Mouse (Mus musculus): ENCODE results near the gene Capzb. TPM values are rescaled to one million over a fixed set of nuclear protein-coding genes. Genes with fewer than 3 reads are reported as not detected.

Gene Capzb
- polyA plus RNA-seq, 2 experiments, result 198 to 284 TPM

GRCm38 (mm10) chr4:139256708-139257107 lies 64.0 kb downstream of the Capzb start:
- 34% methylated on average over 8 of the region's 8 CpGs for WGBS
- no peak for DNase-seq (ENCODE audit: low spot score)
- peaks cover 79% of the 10 kb centered on the region for H3K4me1 ChIP-seq (ENCODE audit: control insufficient read depth, insufficient read depth, low read length)

GRCm38 (mm10) chr4:139258621-139259301 lies 66.1 kb downstream of the Capzb start:
- peaks cover 60% of the 10 kb centered on the region for H3K4me1 ChIP-seq (ENCODE audit: control insufficient read depth, insufficient read depth, low read length)
- H3K4me3 ChIP-seq (replicated peaks; ENCODE audit: low read length), result no peak overlapping the region
- no peaks in the 10 kb centered on the region for H3K27me3 ChIP-seq (ENCODE audit: control insufficient read depth, insufficient read depth, low read length)
- peaks cover 54% of the 10 kb centered on the region for H3K36me3 ChIP-seq (ENCODE audit: control insufficient read depth, insufficient read depth, low read length)
- H3K4me2 ChIP-seq (replicated peaks; ENCODE audit: low read depth, low read length, severe bottlenecking), result no peak overlapping the region
- H3K27ac ChIP-seq (replicated peaks; ENCODE audit: low read depth, low read length), result peak overlapping the region; percentile 94
- ATAC-seq (ENCODE audit: low FRiP score, low read depth) (no peak), DNase-seq (ENCODE audit: low spot score) (no peak)
- 49% methylated on average over 6 of the region's 6 CpGs for WGBS
- no peak for TF ChIP-seq POLR2A (IDR thresholded peaks at IDR 0.05; ENCODE audit: borderline replicate concordance, extremely low read depth, insufficient read depth, insufficient read length)
- peak overlapping the region; percentile 40; the same call in 1 of the 2 replicates for H3K9ac ChIP-seq (ENCODE audit: low read depth, low read length, severe bottlenecking)
- H3K9me3 ChIP-seq (ENCODE audit: control insufficient read depth, low read length), result no peaks in the 10 kb centered on the region

More at GRCm38 (mm10) chr4:139256708-139257107, 64.0 kb downstream of the Capzb start:
- no peak for TF ChIP-seq POLR2A (IDR thresholded peaks at IDR 0.05; ENCODE audit: borderline replicate concordance, extremely low read depth, insufficient read depth, insufficient read length)
- Histone ChIP-seq H3K4me3 (replicated peaks; ENCODE audit: low read length) (no peak overlapping the region), H3K9me3 (ENCODE audit: control insufficient read depth, low read length) (no peaks in the 10 kb centered on the region), H3K9ac (ENCODE audit: low read depth, low read length, severe bottlenecking) (no peak overlapping the region), H3K27ac (replicated peaks; ENCODE audit: low read depth, low read length) (peak overlapping the region; percentile 48; the same call in 1 of the 2 replicates), H3K36me3 (ENCODE audit: control insufficient read depth, insufficient read depth, low read length) (peaks cover 33% of the 10 kb centered on the region), H3K27me3 (ENCODE audit: control insufficient read depth, insufficient read depth, low read length) (no peaks in the 10 kb centered on the region), H3K4me2 (replicated peaks; ENCODE audit: low read depth, low read length, severe bottlenecking) (no peak overlapping the region)
- no peak for ATAC-seq (ENCODE audit: low FRiP score, low read depth)

- WGBS, result 27% methylated on average over 11 of the region's 11 CpGs
- no peaks in the 10 kb centered on the region for H3K27me3 ChIP-seq (ENCODE audit: control insufficient read depth, insufficient read depth, low read length)
- peak overlapping the region; percentile 40; the same call in 1 of the 2 replicates for H3K9ac ChIP-seq (ENCODE audit: low read depth, low read length, severe bottlenecking)
- DNase-seq (ENCODE audit: low spot score) (peak; percentile 84), ATAC-seq (ENCODE audit: low FRiP score, low read depth) (peak; percentile 80)
- H3K4me1 ChIP-seq (ENCODE audit: control insufficient read depth, insufficient read depth, low read length), result peaks cover 56% of the 10 kb centered on the region
- no peak for TF ChIP-seq POLR2A (IDR thresholded peaks at IDR 0.05; ENCODE audit: borderline replicate concordance, extremely low read depth, insufficient read depth, insufficient read length)
- H3K4me2 ChIP-seq (replicated peaks; ENCODE audit: low read depth, low read length, severe bottlenecking), result no peak overlapping the region
- H3K4me3 ChIP-seq (replicated peaks; ENCODE audit: low read length), result no peak overlapping the region
- H3K9me3 ChIP-seq (ENCODE audit: control insufficient read depth, low read length), result no peaks in the 10 kb centered on the region
- peaks cover 60% of the 10 kb centered on the region for H3K36me3 ChIP-seq (ENCODE audit: control insufficient read depth, insufficient read depth, low read length)
- H3K27ac ChIP-seq (replicated peaks; ENCODE audit: low read depth, low read length), result peak overlapping the region; percentile 94
Measured at GRCm38 (mm10) chr4:139259302-139259871, 66.7 kb downstream of the Capzb start.

GRCm38 (mm10) chr4:139262981-139263380 lies 70.3 kb downstream of the Capzb start:
- Histone ChIP-seq H3K9me3 (ENCODE audit: control insufficient read depth, low read length) (no peaks in the 10 kb centered on the region), H3K4me1 (ENCODE audit: control insufficient read depth, insufficient read depth, low read length) (peaks cover 55% of the 10 kb centered on the region), H3K36me3 (ENCODE audit: control insufficient read depth, insufficient read depth, low read length) (peaks cover 68% of the 10 kb centered on the region), H3K4me2 (replicated peaks; ENCODE audit: low read depth, low read length, severe bottlenecking) (no peak overlapping the region), H3K9ac (ENCODE audit: low read depth, low read length, severe bottlenecking) (no peak overlapping the region), H3K4me3 (replicated peaks; ENCODE audit: low read length) (no peak overlapping the region), H3K27me3 (ENCODE audit: control insufficient read depth, insufficient read depth, low read length) (no peaks in the 10 kb centered on the region), H3K27ac (replicated peaks; ENCODE audit: low read depth, low read length) (no peak overlapping the region)
- WGBS, result 89% methylated on average over 6 of the region's 6 CpGs
- ATAC-seq (ENCODE audit: low FRiP score, low read depth) (no peak), DNase-seq (ENCODE audit: low spot score) (no peak)
- no peak for TF ChIP-seq POLR2A (IDR thresholded peaks at IDR 0.05; ENCODE audit: borderline replicate concordance, extremely low read depth, insufficient read depth, insufficient read length)

- Histone ChIP-seq H3K4me3 (replicated peaks; ENCODE audit: low read length) (no peak overlapping the region), H3K36me3 (ENCODE audit: control insufficient read depth, insufficient read depth, low read length) (peaks cover 50% of the 10 kb centered on the region), H3K9ac (ENCODE audit: low read depth, low read length, severe bottlenecking) (no peak overlapping the region), H3K4me2 (replicated peaks; ENCODE audit: low read depth, low read length, severe bottlenecking) (no peak overlapping the region), H3K27me3 (ENCODE audit: control insufficient read depth, insufficient read depth, low read length) (no peaks in the 10 kb centered on the region), H3K4me1 (ENCODE audit: control insufficient read depth, insufficient read depth, low read length) (peaks cover 49% of the 10 kb centered on the region), H3K27ac (replicated peaks; ENCODE audit: low read depth, low read length) (peak overlapping the region; percentile 34), H3K9me3 (ENCODE audit: control insufficient read depth, low read length) (no peaks in the 10 kb centered on the region)
- no peak for ATAC-seq (ENCODE audit: low FRiP score, low read depth)
- WGBS, result 59% methylated on average over 13 of the region's 13 CpGs
- no peak for TF ChIP-seq POLR2A (IDR thresholded peaks at IDR 0.05; ENCODE audit: borderline replicate concordance, extremely low read depth, insufficient read depth, insufficient read length)
- DNase-seq (ENCODE audit: low spot score), result no peak
Measured at GRCm38 (mm10) chr4:139265783-139266499, 73.2 kb downstream of the Capzb start.

All from limb, embryonic 14.5 days (tissue).